Mouse (Mus musculus) liver, adult 2 months (tissue): ENCODE measurements around the gene Timp3. TPM values are rescaled to one million over a fixed set of nuclear protein-coding genes. Genes with fewer than 3 reads are reported as not detected.

Source experiments
- DNase-seq: peaks from one replicate; pipeline ENCODE4 v3.0.0-alpha.2; 2011; ENCODE audit warnings: low read depth, low spot score; ENCODE audit errors: extremely low read depth
- H3K27ac ChIP-seq: fragments of 200-500 bp; replicated peaks from 2 replicates; pipeline ENCODE4 v1.5.1; 2012; ENCODE audit warnings: low read depth, mild to moderate bottlenecking, control low read depth, inconsistent platforms, low read length; ENCODE audit not compliant: insufficient read depth
- H3K27me3 ChIP-seq: fragments of 200-500 bp; 2 replicates; pipeline ENCODE4 v1.6.1; 2012; ENCODE audit warnings: mild to moderate bottlenecking, moderate library complexity, low read length, inconsistent platforms; ENCODE audit not compliant: control insufficient read depth, insufficient read depth
- H3K36me3 ChIP-seq: fragments of 200-500 bp; 2 replicates; pipeline ENCODE4 v1.6.1; 2012; ENCODE audit warnings: low read length, inconsistent platforms; ENCODE audit not compliant: control insufficient read depth, insufficient read depth
- H3K4me1 ChIP-seq: fragments of 200-500 bp; 2 replicates; pipeline ENCODE4 v1.6.1; 2011; ENCODE audit warnings: low read length; ENCODE audit not compliant: control insufficient read depth, insufficient read depth
- H3K4me3 ChIP-seq: fragments of 200-500 bp; 2 replicates; pipeline ENCODE4 v1.5.1; 2011; ENCODE audit warnings: low read depth, mild to moderate bottlenecking, control low read depth, low read length, moderate library complexity; ENCODE audit not compliant: insufficient read depth
- H3K79me2 ChIP-seq: fragments of 200-500 bp; 2 replicates; pipeline ENCODE4 v1.6.1; 2012; ENCODE audit warnings: inconsistent platforms, mild to moderate bottlenecking, low read length, moderate library complexity; ENCODE audit not compliant: control insufficient read depth, insufficient read depth
- H3K9ac ChIP-seq: fragments of 200-500 bp; 2 replicates; pipeline ENCODE4 v1.6.1; 2012; ENCODE audit warnings: low read depth, mild to moderate bottlenecking, control low read depth, inconsistent platforms, low read length
- CTCF ChIP-seq: fragments of 200-500 bp; IDR thresholded peaks from 2 replicates; pipeline ENCODE4 v1.5.1; 2011; ENCODE audit warnings: low read depth, low read length, control low read depth
- POLR2A ChIP-seq: fragments of 200-500 bp; IDR thresholded peaks from 2 replicates; pipeline ENCODE4 v1.6.1; 2011; ENCODE audit warnings: low read length, control low read depth; ENCODE audit not compliant: insufficient read depth; ENCODE audit errors: extremely low read depth
- WGBS: fragments of 180-500 bp; shearing (Covaris S2); methylation state at CpG from one replicate; pipeline ENCODE4 v1.1.7; 2018; 5-methylcytosine and 5-hydroxymethylcytosine counted together
- polyA plus RNA-seq: library from polyadenylated mRNA; depleted of rRNA; stranded (reverse); fragments of >200 nt; gene quantifications from 2 replicates; pipeline ENCODE4 v1.2.3, GENCODE M21; 2012
- total RNA-seq: library from RNA; depleted of rRNA; stranded (reverse); fragments of >200 nt; gene quantifications from 2 replicates; pipeline ENCODE4 v1.2.3, GENCODE M21; 2014

The Timp3 gene
- total and polyA plus RNA-seq, 2 experiments, result 5.2 to 12.8 TPM

DNA sequence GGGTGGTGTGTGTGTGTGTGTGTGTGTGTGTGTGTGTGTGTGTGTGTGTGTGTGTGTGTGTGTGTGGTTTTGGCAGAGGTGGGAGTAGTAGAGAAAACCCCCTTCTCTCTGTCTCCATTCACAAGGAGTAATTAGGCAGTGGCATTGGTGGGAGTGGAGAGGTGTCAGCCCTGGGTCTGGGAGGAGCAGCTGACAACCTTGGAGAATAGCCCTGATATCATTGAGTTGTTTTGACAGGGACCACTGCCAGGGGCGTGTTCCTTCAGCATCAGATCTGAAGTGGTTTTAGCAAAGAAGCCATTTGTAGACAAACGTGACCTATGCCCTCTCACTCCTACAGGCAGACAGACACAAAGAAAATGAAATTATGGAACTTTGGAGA lies 3.3 kb downstream of the Timp3 start:
- H3K27ac ChIP-seq, result no peak overlapping the region
- no peaks in the 10 kb centered on the region; the same call in 1 of the 2 replicates for H3K4me1 ChIP-seq
- H3K79me2 ChIP-seq, result peaks cover 7% of the 10 kb centered on the region; the same call in 1 of the 2 replicates
- 67% methylated on average over 2 of the region's 2 CpGs for WGBS
- no peak for TF ChIP-seq CTCF
- TF ChIP-seq POLR2A, result no peak
- no peak overlapping the region for H3K9ac ChIP-seq
- DNase-seq, result no peak
- H3K4me3 ChIP-seq, result no peak overlapping the region
- H3K36me3 ChIP-seq, result no peaks in the 10 kb centered on the region
- no peaks in the 10 kb centered on the region; the same call in 1 of the 2 replicates for H3K27me3 ChIP-seq

DNA sequence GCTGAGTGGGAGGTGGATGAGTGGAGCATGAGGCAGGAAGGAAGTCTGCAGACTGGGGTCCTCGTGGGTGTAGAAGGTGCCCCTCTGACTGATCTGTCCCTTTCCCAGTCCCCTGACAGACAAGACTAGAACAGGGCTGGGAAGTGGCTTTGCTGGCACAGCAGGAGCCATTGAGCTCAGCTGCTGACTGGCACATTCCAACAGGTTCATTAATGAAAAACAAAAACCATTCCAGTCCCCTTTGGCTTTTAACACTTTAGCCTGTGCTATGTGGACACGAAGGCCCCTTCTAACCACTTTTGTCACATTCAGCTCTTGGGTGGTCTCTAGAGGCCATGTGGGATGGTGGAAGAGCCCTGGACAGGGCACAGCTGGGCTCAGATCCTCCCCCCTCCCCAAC lies 4.4 kb downstream of the Timp3 start:
- WGBS, result 45% methylated on average over 2 of the region's 2 CpGs

DNA sequence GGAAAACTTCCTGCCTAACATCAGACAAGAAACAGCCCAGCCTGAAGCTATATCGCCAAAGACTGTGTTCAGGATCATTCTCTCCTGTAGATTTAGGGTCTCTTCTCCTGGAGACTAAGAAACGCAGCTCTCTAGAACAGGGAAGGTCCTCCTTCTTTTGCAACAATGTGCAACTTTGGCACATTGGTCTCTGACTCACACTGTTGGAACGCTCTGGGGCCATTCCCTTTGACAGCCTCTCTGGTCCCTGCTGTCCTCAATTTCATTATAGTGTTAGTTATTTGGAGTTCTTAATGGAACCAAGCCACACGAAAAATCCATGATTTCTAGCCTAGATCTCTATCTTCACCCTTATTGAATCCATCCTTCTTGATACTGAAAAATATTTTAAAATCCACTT lies 7.1 kb downstream of the Timp3 start:
- no peak overlapping the region for H3K27ac ChIP-seq
- 87% methylated on average over 4 of the region's 4 CpGs for WGBS
- no peaks in the 10 kb centered on the region; the same call in 1 of the 2 replicates for H3K4me1 ChIP-seq

More for the DNA sequence above, 4.4 kb downstream of the Timp3 start:
- TF ChIP-seq POLR2A (no peak), CTCF (no peak)
- H3K79me2 ChIP-seq, result peaks cover 7% of the 10 kb centered on the region; the same call in 1 of the 2 replicates
- H3K4me3 ChIP-seq, result no peak overlapping the region
- no peak for DNase-seq
- no peaks in the 10 kb centered on the region for H3K36me3 ChIP-seq
- H3K4me1 ChIP-seq, result no peaks in the 10 kb centered on the region; the same call in 1 of the 2 replicates
- H3K27me3 ChIP-seq, result no peaks in the 10 kb centered on the region; the same call in 1 of the 2 replicates
- H3K9ac ChIP-seq, result no peak overlapping the region
- no peak overlapping the region for H3K27ac ChIP-seq

DNA sequence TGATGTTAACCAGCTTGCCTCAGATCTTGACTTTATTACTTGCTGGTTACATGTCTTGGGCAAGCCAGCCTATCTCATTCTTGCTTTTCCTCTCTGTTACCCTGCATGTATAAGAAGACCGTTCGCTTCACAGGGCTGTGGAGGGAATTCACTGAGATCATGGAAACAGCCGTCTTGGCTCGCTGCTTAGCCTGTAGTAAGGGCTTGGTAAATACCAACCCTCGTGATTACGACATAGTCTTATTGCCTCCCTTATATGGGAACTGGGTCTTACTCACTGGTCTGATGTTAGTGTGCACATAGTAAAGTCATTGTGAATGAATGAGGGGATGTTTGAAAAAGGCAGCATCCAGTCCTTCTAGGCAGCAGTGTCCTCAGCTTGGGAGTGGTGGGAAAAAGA lies 10.4 kb downstream of the Timp3 start:
- no peaks in the 10 kb centered on the region for H3K27me3 ChIP-seq
- no peak overlapping the region for H3K9ac ChIP-seq
- peaks cover 3% of the 10 kb centered on the region; the same call in 1 of the 2 replicates for H3K79me2 ChIP-seq
- no peaks in the 10 kb centered on the region for H3K36me3 ChIP-seq
- no peak for DNase-seq
- 66% methylated on average over 6 of the region's 6 CpGs for WGBS
- peaks cover 3% of the 10 kb centered on the region; the same call in 1 of the 2 replicates for H3K4me1 ChIP-seq
- no peak for TF ChIP-seq POLR2A
- TF ChIP-seq CTCF, result no peak
- H3K4me3 ChIP-seq, result no peak overlapping the region
- H3K27ac ChIP-seq, result no peak overlapping the region

More for the DNA sequence above, 7.1 kb downstream of the Timp3 start:
- DNase-seq, result no peak
- Histone ChIP-seq H3K36me3 (no peaks in the 10 kb centered on the region), H3K4me3 (no peak overlapping the region), H3K9ac (no peak overlapping the region), H3K79me2 (peaks cover 7% of the 10 kb centered on the region; the same call in 1 of the 2 replicates), H3K27me3 (no peaks in the 10 kb centered on the region; the same call in 1 of the 2 replicates)
- TF ChIP-seq CTCF (no peak), POLR2A (no peak)

DNA sequence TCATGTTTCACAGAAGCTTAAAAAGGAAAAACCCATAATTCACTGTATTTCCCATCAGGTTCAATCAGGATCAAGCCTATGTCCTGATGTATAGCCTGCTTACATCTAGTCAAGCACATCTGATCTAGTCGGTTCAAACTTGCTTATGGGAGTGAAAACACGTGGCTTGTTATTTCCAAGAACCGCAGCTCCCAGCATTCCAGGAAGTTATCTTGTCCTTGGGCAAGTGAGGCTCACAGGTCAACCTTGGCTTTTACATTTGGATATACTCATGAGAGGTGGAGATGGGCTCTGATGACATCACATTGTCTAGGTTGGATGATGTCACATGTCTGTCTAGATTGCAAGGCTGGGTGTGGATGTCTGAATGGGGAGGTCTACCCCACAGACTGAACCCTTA lies 12.8 kb downstream of the Timp3 start:
- no peak for TF ChIP-seq CTCF
- no peak for TF ChIP-seq POLR2A
- H3K27ac ChIP-seq, result no peak overlapping the region
- H3K4me3 ChIP-seq, result no peak overlapping the region
- WGBS, result 83% methylated on average over 3 of the region's 3 CpGs
- H3K9ac ChIP-seq, result no peak overlapping the region
- DNase-seq, result no peak
- H3K4me1 ChIP-seq, result 0 out of 2 replicates have a peak, but pooled peaks cover 3% of the 10 kb centered on the region
- H3K36me3 ChIP-seq, result no peaks in the 10 kb centered on the region
- H3K27me3 ChIP-seq, result no peaks in the 10 kb centered on the region
- H3K79me2 ChIP-seq, result peaks cover 3% of the 10 kb centered on the region; the same call in 1 of the 2 replicates

- no peaks in the 10 kb centered on the region for H3K79me2 ChIP-seq
- no peak for TF ChIP-seq CTCF
- TF ChIP-seq POLR2A, result no peak
- 0 out of 2 replicates have a peak, but pooled peaks cover 3% of the 10 kb centered on the region for H3K4me1 ChIP-seq
- H3K9ac ChIP-seq, result no peak overlapping the region
- no peak overlapping the region for H3K4me3 ChIP-seq
- WGBS, result 88% methylated on average over 1 of the region's 1 CpGs
- no peak for DNase-seq
- no peaks in the 10 kb centered on the region for H3K27me3 ChIP-seq
- no peaks in the 10 kb centered on the region for H3K36me3 ChIP-seq
- no peak overlapping the region for H3K27ac ChIP-seq
Measured at GRCm38 (mm10) chr10:86313448-86313847, 13.3 kb downstream of the Timp3 start.
